Mouse (Mus musculus) stomach, embryonic 16.5 days (tissue): ENCODE results near the gene Zfp950. TPM values are rescaled to one million over a fixed set of nuclear protein-coding genes. Genes with fewer than 3 reads are reported as not detected.

Source experiments
- ATAC-seq: fragments of 200-750 bp; cut with Nextera tagmentation; 2 replicates; pipeline ENCODE4 v1.8.0; 2017; ENCODE audit warnings: moderate number of reproducible peaks, moderate TSS enrichment; ENCODE audit not compliant: insufficient read depth, low FRiP score
- H3K27ac ChIP-seq: fragments of 300-500 bp; sonication (generic); 2 replicates; pipeline ENCODE4 v1.5.1; 2014; ENCODE audit warnings: low read length
- H3K27me3 ChIP-seq: fragments of 300-500 bp; sonication (generic); 2 replicates; pipeline ENCODE4 v1.6.1; 2014; ENCODE audit warnings: low read length, control low read depth, mixed read lengths; ENCODE audit not compliant: control insufficient read depth, insufficient read depth
- H3K36me3 ChIP-seq: fragments of 300-500 bp; sonication (generic); 2 replicates; pipeline ENCODE4 v1.6.1; 2014; ENCODE audit warnings: low read length; ENCODE audit not compliant: control insufficient read depth, insufficient read depth
- H3K4me1 ChIP-seq: fragments of 300-500 bp; sonication (generic); 2 replicates; pipeline ENCODE4 v1.6.1; 2014; ENCODE audit warnings: low read length, control low read depth, mixed read lengths; ENCODE audit not compliant: control insufficient read depth, insufficient read depth
- H3K4me2 ChIP-seq: fragments of 300-500 bp; sonication (generic); 2 replicates; pipeline ENCODE4 v1.6.1; 2014; ENCODE audit warnings: low read depth, low read length, mixed read lengths
- H3K4me3 ChIP-seq: fragments of 300-500 bp; sonication (generic); replicated peaks from 2 replicates; pipeline ENCODE4 v1.5.1; 2014; ENCODE audit warnings: mild to moderate bottlenecking, low read length
- H3K9ac ChIP-seq: fragments of 300-500 bp; sonication (generic); 2 replicates; pipeline ENCODE4 v1.6.1; 2014; ENCODE audit warnings: low read length
- H3K9me3 ChIP-seq: fragments of 300-500 bp; sonication (generic); replicated peaks from 2 replicates; pipeline ENCODE4 v1.6.1; 2016; ENCODE audit warnings: low read length, control low read depth; ENCODE audit not compliant: control insufficient read depth
- WGBS: fragments of 180-500 bp; shearing (Covaris S2); extraction: QIAGEN DNeasy Blood & Tissue Kit; methylation state at CpG from one replicate; pipeline ENCODE4 v1.1.7; 2014; 5-methylcytosine and 5-hydroxymethylcytosine counted together
- polyA plus RNA-seq: library from polyadenylated mRNA; unstranded; fragments of >200 nt; fragmentation: Nextera tagmentation; extraction: Ambion mirVana; gene quantifications from 2 replicates; pipeline ENCODE4 v1.2.1, GENCODE M21; 2015

Zfp950 gene
- polyA plus RNA-seq, 1 experiment from 2014 or later, result 40.7 TPM

GRCm38 (mm10) chr19:61110184-61110583 is 30.5 kb downstream of the Zfp950 start:
- Histone ChIP-seq H3K4me3 (no peak overlapping the region), H3K9me3 (peaks cover 9% of the 10 kb centered on the region; the same call in 1 of the 2 replicates), H3K9ac (no peak overlapping the region), H3K4me2 (no peak overlapping the region), H3K36me3 (peaks cover 4% of the 10 kb centered on the region; the same call in 1 of the 2 replicates), H3K27me3 (no peaks in the 10 kb centered on the region), H3K4me1 (no peaks in the 10 kb centered on the region), H3K27ac (no peak overlapping the region)
- ATAC-seq, result no peak
- 51% methylated on average over 2 of the region's 2 CpGs for WGBS

DNA sequence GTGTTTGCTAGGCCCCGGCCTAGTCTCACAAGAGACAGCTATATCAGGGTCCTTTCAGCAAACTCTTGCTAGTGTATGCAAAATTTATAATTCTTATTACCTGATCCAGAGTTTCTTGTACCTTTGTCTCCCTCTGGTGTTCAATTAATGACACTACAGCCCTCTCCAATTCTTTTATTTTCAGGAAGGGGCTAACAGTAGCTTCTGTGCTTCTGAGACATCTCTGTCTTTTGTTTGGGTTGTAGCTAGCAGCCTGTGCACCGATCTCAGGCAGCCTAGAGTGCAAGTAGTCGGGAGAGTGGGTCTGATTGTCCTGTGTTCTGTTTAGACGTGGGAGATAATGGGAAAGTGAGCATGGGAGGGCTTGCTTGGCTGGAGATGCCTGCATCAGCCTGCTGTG is 42.9 kb downstream of the Zfp950 start:
- ATAC-seq, result no peak
- Histone ChIP-seq H3K27me3 (no peaks in the 10 kb centered on the region), H3K36me3 (no peaks in the 10 kb centered on the region), H3K4me2 (no peak overlapping the region), H3K4me3 (no peak overlapping the region), H3K4me1 (no peaks in the 10 kb centered on the region), H3K27ac (no peak overlapping the region), H3K9me3 (no peaks in the 10 kb centered on the region), H3K9ac (no peak overlapping the region)
- 20% methylated on average over 4 of the region's 4 CpGs for WGBS

DNA sequence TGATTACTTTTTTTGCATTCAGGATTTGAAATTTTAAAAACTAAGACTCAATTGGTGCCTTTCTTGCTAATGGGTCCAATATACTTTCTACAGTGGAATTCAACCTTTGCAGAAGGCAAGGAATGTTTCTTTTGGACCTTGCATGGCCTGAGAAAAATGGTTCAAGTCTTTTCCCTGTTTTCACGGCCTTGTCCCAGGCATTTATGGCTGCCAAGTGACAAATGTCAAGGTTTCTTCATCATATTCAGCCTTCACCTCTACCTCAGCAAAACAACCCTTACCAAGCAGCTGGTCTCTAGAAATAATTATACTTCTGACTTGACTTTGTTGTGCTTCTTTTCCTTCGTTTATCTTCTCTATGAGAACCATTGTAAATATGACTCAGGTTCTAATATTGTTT is 43.9 kb downstream of the Zfp950 start:
- no peaks in the 10 kb centered on the region for H3K4me1 ChIP-seq
- H3K9me3 ChIP-seq, result no peaks in the 10 kb centered on the region
- no peak for ATAC-seq
- no peak overlapping the region for H3K4me2 ChIP-seq
- H3K27ac ChIP-seq, result no peak overlapping the region
- no peak overlapping the region for H3K4me3 ChIP-seq
- no peak overlapping the region for H3K9ac ChIP-seq
- H3K27me3 ChIP-seq, result no peaks in the 10 kb centered on the region
- WGBS, result 84% methylated on average over 2 of the region's 2 CpGs
- H3K36me3 ChIP-seq, result 0 out of 2 replicates have a peak, but pooled peaks cover 3% of the 10 kb centered on the region

GRCm38 (mm10) chr19:61090541-61090940 is 50.1 kb downstream of the Zfp950 start:
- 92% methylated on average over 4 of the region's 4 CpGs for WGBS
- Histone ChIP-seq H3K4me1 (no peaks in the 10 kb centered on the region), H3K4me2 (no peak overlapping the region), H3K27me3 (no peaks in the 10 kb centered on the region), H3K9me3 (no peaks in the 10 kb centered on the region), H3K9ac (no peak overlapping the region), H3K36me3 (0 out of 2 replicates have a peak, but pooled peaks cover 3% of the 10 kb centered on the region), H3K27ac (no peak overlapping the region), H3K4me3 (no peak overlapping the region)
- no peak for ATAC-seq

DNA sequence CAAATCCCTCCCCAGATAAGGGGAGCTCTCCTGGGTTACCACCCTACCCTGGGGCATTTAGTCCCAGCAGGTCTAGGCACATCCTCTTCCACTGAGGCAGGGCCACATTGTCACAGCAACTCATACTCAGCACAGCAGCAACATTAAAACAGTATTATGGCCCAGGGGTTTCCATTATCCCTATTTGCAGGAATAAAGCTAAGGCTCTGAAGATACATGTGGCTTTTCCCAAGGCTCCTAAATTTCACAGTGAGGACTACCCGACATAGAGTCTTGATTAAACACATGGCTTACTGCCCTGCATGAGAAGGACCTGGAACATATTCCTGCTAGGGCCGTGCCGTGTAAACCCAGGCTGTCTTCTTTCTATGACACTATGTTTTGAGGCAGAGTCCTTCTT is 51.6 kb downstream of the Zfp950 start:
- H3K9me3 ChIP-seq, result no peaks in the 10 kb centered on the region
- ATAC-seq, result no peak
- H3K36me3 ChIP-seq, result 0 out of 2 replicates have a peak, but pooled peaks cover 3% of the 10 kb centered on the region
- 86% methylated on average over 3 of the region's 3 CpGs for WGBS
- H3K27ac ChIP-seq, result no peak overlapping the region
- no peak overlapping the region for H3K4me2 ChIP-seq
- H3K4me1 ChIP-seq, result no peaks in the 10 kb centered on the region
- H3K4me3 ChIP-seq, result no peak overlapping the region
- no peak overlapping the region for H3K9ac ChIP-seq
- H3K27me3 ChIP-seq, result no peaks in the 10 kb centered on the region

DNA sequence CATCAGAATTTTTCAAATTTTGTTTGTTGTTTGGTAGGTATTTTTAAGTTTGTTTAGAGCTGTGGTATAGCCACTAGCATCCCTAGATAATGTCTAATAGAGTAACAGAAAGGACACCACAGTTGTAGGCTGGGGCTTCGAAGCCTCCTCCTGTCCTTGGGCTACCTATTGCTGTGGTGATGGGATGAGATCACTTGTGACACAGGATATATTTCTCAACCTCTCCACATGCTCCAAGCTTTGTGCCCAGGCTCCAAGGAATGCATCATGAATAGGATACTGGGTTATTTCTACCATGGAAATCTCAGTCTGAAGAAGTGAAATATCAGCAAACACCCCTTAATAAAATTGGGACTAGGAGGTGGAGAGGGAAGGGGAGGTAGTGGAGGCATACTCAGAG is 52.9 kb downstream of the Zfp950 start:
- H3K4me3 ChIP-seq, result no peak overlapping the region
- no peak overlapping the region for H3K9ac ChIP-seq
- WGBS, result 93% methylated on average over 1 of the region's 1 CpGs
- no peaks in the 10 kb centered on the region for H3K4me1 ChIP-seq
- H3K27ac ChIP-seq, result no peak overlapping the region
- ATAC-seq, result no peak
- H3K9me3 ChIP-seq, result no peaks in the 10 kb centered on the region
- H3K36me3 ChIP-seq, result 0 out of 2 replicates have a peak, but pooled peaks cover 3% of the 10 kb centered on the region
- no peak overlapping the region for H3K4me2 ChIP-seq
- no peaks in the 10 kb centered on the region for H3K27me3 ChIP-seq

DNA sequence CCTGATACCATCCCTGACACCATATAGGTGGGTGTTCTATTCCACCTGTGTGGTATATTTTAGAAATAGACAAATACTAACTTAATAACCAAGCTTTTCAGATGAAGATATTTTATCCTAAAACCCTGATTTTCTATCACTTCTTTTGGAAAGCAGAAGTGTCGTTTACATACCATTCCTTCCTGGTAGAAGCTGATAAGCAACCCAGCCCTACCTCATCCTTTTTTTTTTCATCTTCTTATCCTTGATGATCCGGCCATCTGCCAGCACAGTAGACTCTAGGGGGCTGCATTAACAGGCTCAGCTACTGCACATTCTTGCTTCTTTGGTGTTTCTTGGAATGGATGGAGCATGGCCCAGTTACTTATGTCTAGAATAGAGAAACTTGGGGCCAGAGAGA is 55.4 kb downstream of the Zfp950 start:
- no peak for ATAC-seq

GRCm38 (mm10) chr19:61084149-61084940 is 56.3 kb downstream of the Zfp950 start:
- no peaks in the 10 kb centered on the region for H3K9me3 ChIP-seq

More for the DNA sequence above, 55.4 kb downstream of the Zfp950 start:
- WGBS, result 68% methylated on average over 2 of the region's 2 CpGs
- Histone ChIP-seq H3K4me2 (no peak overlapping the region), H3K27me3 (no peaks in the 10 kb centered on the region), H3K36me3 (no peaks in the 10 kb centered on the region), H3K4me1 (no peaks in the 10 kb centered on the region), H3K4me3 (no peak overlapping the region), H3K27ac (no peak overlapping the region), H3K9me3 (no peaks in the 10 kb centered on the region), H3K9ac (no peak overlapping the region)

GRCm38 (mm10) chr19:61083006-61083405 is 57.6 kb downstream of the Zfp950 start:
- ATAC-seq, result no peak
- H3K27me3 ChIP-seq, result no peaks in the 10 kb centered on the region
- H3K4me2 ChIP-seq, result no peak overlapping the region
- no peaks in the 10 kb centered on the region for H3K9me3 ChIP-seq
- H3K36me3 ChIP-seq, result no peaks in the 10 kb centered on the region
- no peak overlapping the region for H3K4me3 ChIP-seq
- 90% methylated on average over 8 of the region's 8 CpGs for WGBS
- H3K4me1 ChIP-seq, result no peaks in the 10 kb centered on the region
- no peak overlapping the region for H3K9ac ChIP-seq
- H3K27ac ChIP-seq, result no peak overlapping the region

More at GRCm38 (mm10) chr19:61084149-61084940, 56.3 kb downstream of the Zfp950 start:
- Histone ChIP-seq H3K4me3 (no peak overlapping the region), H3K27ac (no peak overlapping the region), H3K36me3 (no peaks in the 10 kb centered on the region), H3K9ac (no peak overlapping the region), H3K27me3 (no peaks in the 10 kb centered on the region), H3K4me1 (no peaks in the 10 kb centered on the region), H3K4me2 (no peak overlapping the region)
- 50% methylated on average over 4 of the region's 4 CpGs for whole genome bisulfite sequencing
- ATAC-seq, result peak; percentile 40; the same call in 1 of the 2 replicates
